Mouse (Mus musculus) olfactory bulb, adult 2 months (tissue): ENCODE measurements around the gene Lmf1.

Experiments
- CTCF ChIP-seq: fragments of 200-500 bp; IDR thresholded peaks from 2 replicates; pipeline ENCODE4 v1.5.1; 2012; ENCODE audit warnings: low read depth, mild to moderate bottlenecking, low read length, moderate library complexity; ENCODE audit not compliant: insufficient read depth
- POLR2A ChIP-seq: fragments of 200-500 bp; IDR thresholded peaks from 2 replicates; pipeline ENCODE4 v1.6.1; 2012; ENCODE audit warnings: mild to moderate bottlenecking, low read depth, low read length, moderate library complexity; ENCODE audit not compliant: insufficient read depth

DNA sequence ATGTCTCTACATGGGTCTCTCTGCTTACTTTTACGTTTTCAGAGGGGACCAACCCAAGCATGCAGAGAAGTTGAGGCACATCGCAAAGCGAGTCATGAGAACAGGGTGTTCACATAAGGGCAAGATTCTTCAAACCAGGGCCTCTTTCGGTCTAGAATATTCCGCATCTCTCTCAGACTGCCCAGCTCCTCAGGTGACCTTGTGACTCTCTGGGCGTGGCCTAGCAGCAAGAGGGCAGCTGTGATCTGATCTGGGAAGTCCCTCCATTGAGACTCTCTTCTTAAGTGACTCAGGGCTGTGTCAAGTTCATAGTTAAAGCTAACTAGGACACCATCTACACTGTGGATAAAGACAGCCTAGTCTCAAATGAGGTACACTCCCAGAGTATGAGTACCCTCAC, 34.4 kb downstream of the Lmf1 start:
- TF ChIP-seq POLR2A (no peak), CTCF (no peak)
